Comparison of ENCODE assay signal across 15 mouse cellular contexts in genomic region chr9:63541926-63542325, GRCm38 (mm10).
"Had no signal": no experiment of that assay in that cellular context is flagged by ENCODE, and none has a peak within 500 bp of the region (broad histone marks: within the 10 kb centered on the region; RNA-seq: fewer than 3 reads in every experiment).

No protein-coding gene starts in this region.

- H3K4me1 ChIP-seq: lung, embryonic 15.5 days; midbrain, embryonic 13.5 days; midbrain, embryonic 15.5 days; neural tube, embryonic 12.5 days; stomach, embryonic 15.5 days had no signal

- H3K27ac ChIP-seq: liver, embryonic 14.5 days; lung, embryonic 15.5 days; macrophage; midbrain, embryonic 13.5 days; midbrain, embryonic 15.5 days; neural tube, embryonic 12.5 days; stomach, embryonic 15.5 days; stomach, postnatal 0 days had no signal

- H3K36me3 ChIP-seq: lung, embryonic 15.5 days; midbrain, embryonic 13.5 days; midbrain, embryonic 15.5 days; neural tube, embryonic 12.5 days; stomach, embryonic 15.5 days had no signal

- DNase-seq: right cerebral cortex, postnatal 14 days; thymus, adult 2 months; thymus, postnatal 25 days; thymus, postnatal 4 days had no signal

- ATAC-seq: lung, postnatal 0 days; midbrain, embryonic 13.5 days; midbrain, embryonic 15.5 days had no signal

- H3K9ac ChIP-seq: liver, embryonic 14.5 days; lung, embryonic 15.5 days; midbrain, embryonic 13.5 days; midbrain, embryonic 15.5 days; neural tube, embryonic 12.5 days; stomach, embryonic 15.5 days had no signal

- H3K4me2 ChIP-seq: lung, embryonic 15.5 days; midbrain, embryonic 11.5 days; midbrain, embryonic 13.5 days; midbrain, embryonic 15.5 days; neural tube, embryonic 12.5 days; stomach, embryonic 15.5 days had no signal

- H3K4me3 ChIP-seq: lung, embryonic 15.5 days; megakaryocyte, embryonic 14.5 days; midbrain, embryonic 13.5 days; midbrain, embryonic 15.5 days; neural tube, embryonic 12.5 days; stomach, embryonic 15.5 days had no signal

- H3K9me3 ChIP-seq: lung, embryonic 15.5 days; midbrain, embryonic 13.5 days; midbrain, embryonic 15.5 days; neural tube, embryonic 12.5 days; stomach, embryonic 15.5 days had no signal

- H3K27me3 ChIP-seq: lung, embryonic 15.5 days; midbrain, embryonic 15.5 days; neural tube, embryonic 12.5 days; stomach, embryonic 15.5 days had no signal
